Mouse (Mus musculus): ENCODE data around the gene Hspa1l. TPM values are rescaled to one million over a fixed set of nuclear protein-coding genes. Genes with fewer than 3 reads are reported as not detected.

Hspa1l gene
- polyA plus RNA-seq, 2 experiments = 0.02 to 0.25 TPM

GRCm38 (mm10) chr17:34937960-34938505, 34.5 kb upstream of the Hspa1l start:
- H3K4me3 ChIP-seq (ENCODE audit: insufficient read depth in 1 of 2, low read depth in 2 of 2, low read length in 2 of 2) = no peak overlapping the region
- no peaks in the 10 kb centered on the region for H3K9me3 ChIP-seq (ENCODE audit: control insufficient read depth, low read length)
- no peak for DNase-seq (ENCODE audit: low read depth in 3 of 3, low spot score in 3 of 3)
- 68% methylated on average over 6 of the region's 6 CpGs for WGBS (ENCODE audit: insufficient replicate concordance)
- ATAC-seq (ENCODE audit: insufficient read depth) = no peak
- TF ChIP-seq CTCF (IDR thresholded peaks at IDR 0.05; ENCODE audit: low read depth) (no peak), EP300 (IDR thresholded peaks at IDR 0.05; ENCODE audit: low read depth) (no peak)
- no peaks in the 10 kb centered on the region for H3K36me3 ChIP-seq (replicated peaks; ENCODE audit: control insufficient read depth, insufficient read depth, low read depth)
- no peak overlapping the region for H3K27ac ChIP-seq
- no peak overlapping the region for H3K4me2 ChIP-seq (ENCODE audit: low read depth)
- H3K27me3 ChIP-seq (ENCODE audit: control insufficient read depth, insufficient read depth, low read length) = no peaks in the 10 kb centered on the region
- peaks cover 4 to 6% of the 10 kb centered on the region in 2 experiments for H3K4me1 ChIP-seq (replicated peaks; ENCODE audit: control insufficient read depth in 2 of 2, insufficient read depth in 2 of 2, low read length in 1 of 2)
- no peak overlapping the region for H3K9ac ChIP-seq (replicated peaks)

- H3K9ac ChIP-seq (replicated peaks) = peak overlapping the region; percentile 52
- peaks cover 4 to 6% of the 10 kb centered on the region in 2 experiments for H3K4me1 ChIP-seq (replicated peaks; ENCODE audit: control insufficient read depth in 2 of 2, insufficient read depth in 2 of 2, low read length in 1 of 2)
- TF ChIP-seq EP300 (IDR thresholded peaks at IDR 0.05; ENCODE audit: low read depth) (no peak), CTCF (IDR thresholded peaks at IDR 0.05; ENCODE audit: low read depth) (no peak)
- no peaks in the 10 kb centered on the region for H3K9me3 ChIP-seq (ENCODE audit: control insufficient read depth, low read length)
- H3K27ac ChIP-seq = peak overlapping the region; percentile 32; the same call in 1 of the 2 replicates
- no peaks in the 10 kb centered on the region for H3K27me3 ChIP-seq (ENCODE audit: control insufficient read depth, insufficient read depth, low read length)
- no peak for ATAC-seq (ENCODE audit: insufficient read depth)
- H3K36me3 ChIP-seq (replicated peaks; ENCODE audit: control insufficient read depth, insufficient read depth, low read depth) = no peaks in the 10 kb centered on the region
- DNase-seq (ENCODE audit: low read depth in 3 of 3, low spot score in 3 of 3) = no peak
- WGBS (ENCODE audit: insufficient replicate concordance) = 7% methylated on average over 15 of the region's 15 CpGs
- peak overlapping the region; percentile 42 to 43 for H3K4me3 ChIP-seq (ENCODE audit: insufficient read depth in 1 of 2, low read depth in 2 of 2, low read length in 2 of 2)
- H3K4me2 ChIP-seq (ENCODE audit: low read depth) = peak overlapping the region; percentile 70
Observed at GRCm38 (mm10) chr17:34941344-34942041, 31.0 kb upstream of the Hspa1l start.

- no peak for ATAC-seq (ENCODE audit: insufficient read depth)
- H3K27ac ChIP-seq = no peak overlapping the region
Observed at GRCm38 (mm10) chr17:34943128-34943815, 29.2 kb upstream of the Hspa1l start.

GRCm38 (mm10) chr17:34944362-34944761, 28.1 kb upstream of the Hspa1l start:
- no peak for ATAC-seq (ENCODE audit: insufficient read depth)
- H3K36me3 ChIP-seq (replicated peaks; ENCODE audit: control insufficient read depth, insufficient read depth, low read depth) = no peaks in the 10 kb centered on the region
- no peak for DNase-seq (ENCODE audit: low read depth in 3 of 3, low spot score in 3 of 3)
- no peaks in the 10 kb centered on the region for H3K27me3 ChIP-seq (ENCODE audit: control insufficient read depth, insufficient read depth, low read length)
- peaks cover 4 to 6% of the 10 kb centered on the region in 2 experiments for H3K4me1 ChIP-seq (replicated peaks; ENCODE audit: control insufficient read depth in 2 of 2, insufficient read depth in 2 of 2, low read length in 1 of 2)
- H3K4me2 ChIP-seq (ENCODE audit: low read depth) = no peak overlapping the region
- H3K9me3 ChIP-seq (ENCODE audit: control insufficient read depth, low read length) = no peaks in the 10 kb centered on the region
- TF ChIP-seq EP300 (IDR thresholded peaks at IDR 0.05; ENCODE audit: low read depth) (no peak), CTCF (IDR thresholded peaks at IDR 0.05; ENCODE audit: low read depth) (no peak)
- no peak overlapping the region for H3K4me3 ChIP-seq (ENCODE audit: insufficient read depth in 1 of 2, low read depth in 2 of 2, low read length in 2 of 2)
- no peak overlapping the region for H3K27ac ChIP-seq
- no peak overlapping the region for H3K9ac ChIP-seq (replicated peaks)

More at GRCm38 (mm10) chr17:34943128-34943815, 29.2 kb upstream of the Hspa1l start:
- Histone ChIP-seq H3K9ac (replicated peaks) (no peak overlapping the region), H3K4me3 (ENCODE audit: insufficient read depth in 1 of 2, low read depth in 2 of 2, low read length in 2 of 2) (no peak overlapping the region), H3K4me1 (replicated peaks; ENCODE audit: control insufficient read depth in 2 of 2, insufficient read depth in 2 of 2, low read length in 1 of 2) (peaks cover 4 to 6% of the 10 kb centered on the region in 2 experiments), H3K36me3 (replicated peaks; ENCODE audit: control insufficient read depth, insufficient read depth, low read depth) (no peaks in the 10 kb centered on the region), H3K9me3 (ENCODE audit: control insufficient read depth, low read length) (no peaks in the 10 kb centered on the region), H3K27me3 (ENCODE audit: control insufficient read depth, insufficient read depth, low read length) (no peaks in the 10 kb centered on the region), H3K4me2 (ENCODE audit: low read depth) (no peak overlapping the region)
- no peak for TF ChIP-seq CTCF (IDR thresholded peaks at IDR 0.05; ENCODE audit: low read depth)
- no peak for TF ChIP-seq EP300 (IDR thresholded peaks at IDR 0.05; ENCODE audit: low read depth)
- 74% methylated on average over 4 of the region's 4 CpGs for WGBS (ENCODE audit: insufficient replicate concordance)
- DNase-seq (ENCODE audit: low read depth in 3 of 3, low spot score in 3 of 3) = no peak

GRCm38 (mm10) chr17:34946486-34947140, 25.9 kb upstream of the Hspa1l start:
- Histone ChIP-seq H3K9me3 (ENCODE audit: control insufficient read depth, low read length) (no peaks in the 10 kb centered on the region), H3K9ac (replicated peaks) (no peak overlapping the region), H3K27ac (no peak overlapping the region), H3K4me3 (ENCODE audit: insufficient read depth in 1 of 2, low read depth in 2 of 2, low read length in 2 of 2) (no peak overlapping the region), H3K36me3 (replicated peaks; ENCODE audit: control insufficient read depth, insufficient read depth, low read depth) (peaks cover 20% of the 10 kb centered on the region), H3K27me3 (ENCODE audit: control insufficient read depth, insufficient read depth, low read length) (no peaks in the 10 kb centered on the region), H3K4me1 (replicated peaks; ENCODE audit: control insufficient read depth in 2 of 2, insufficient read depth in 2 of 2, low read length in 1 of 2) (peaks cover 2 to 8% of the 10 kb centered on the region in 2 experiments), H3K4me2 (ENCODE audit: low read depth) (no peak overlapping the region)
- DNase-seq (ENCODE audit: low read depth in 3 of 3, low spot score in 3 of 3) (no peak), ATAC-seq (ENCODE audit: insufficient read depth) (no peak)
- whole genome bisulfite sequencing (ENCODE audit: insufficient replicate concordance) = 76% methylated on average over 5 of the region's 5 CpGs
- TF ChIP-seq CTCF (IDR thresholded peaks at IDR 0.05; ENCODE audit: low read depth) (no peak), EP300 (IDR thresholded peaks at IDR 0.05; ENCODE audit: low read depth) (no peak)
